Mouse (Mus musculus): ENCODE data around the gene Rnase11. TPM values are rescaled to one million over a fixed set of nuclear protein-coding genes. Genes with fewer than 3 reads are reported as not detected.

The Rnase11 gene
- total and polyA plus RNA-seq, 3 experiments, result not detected

DNA sequence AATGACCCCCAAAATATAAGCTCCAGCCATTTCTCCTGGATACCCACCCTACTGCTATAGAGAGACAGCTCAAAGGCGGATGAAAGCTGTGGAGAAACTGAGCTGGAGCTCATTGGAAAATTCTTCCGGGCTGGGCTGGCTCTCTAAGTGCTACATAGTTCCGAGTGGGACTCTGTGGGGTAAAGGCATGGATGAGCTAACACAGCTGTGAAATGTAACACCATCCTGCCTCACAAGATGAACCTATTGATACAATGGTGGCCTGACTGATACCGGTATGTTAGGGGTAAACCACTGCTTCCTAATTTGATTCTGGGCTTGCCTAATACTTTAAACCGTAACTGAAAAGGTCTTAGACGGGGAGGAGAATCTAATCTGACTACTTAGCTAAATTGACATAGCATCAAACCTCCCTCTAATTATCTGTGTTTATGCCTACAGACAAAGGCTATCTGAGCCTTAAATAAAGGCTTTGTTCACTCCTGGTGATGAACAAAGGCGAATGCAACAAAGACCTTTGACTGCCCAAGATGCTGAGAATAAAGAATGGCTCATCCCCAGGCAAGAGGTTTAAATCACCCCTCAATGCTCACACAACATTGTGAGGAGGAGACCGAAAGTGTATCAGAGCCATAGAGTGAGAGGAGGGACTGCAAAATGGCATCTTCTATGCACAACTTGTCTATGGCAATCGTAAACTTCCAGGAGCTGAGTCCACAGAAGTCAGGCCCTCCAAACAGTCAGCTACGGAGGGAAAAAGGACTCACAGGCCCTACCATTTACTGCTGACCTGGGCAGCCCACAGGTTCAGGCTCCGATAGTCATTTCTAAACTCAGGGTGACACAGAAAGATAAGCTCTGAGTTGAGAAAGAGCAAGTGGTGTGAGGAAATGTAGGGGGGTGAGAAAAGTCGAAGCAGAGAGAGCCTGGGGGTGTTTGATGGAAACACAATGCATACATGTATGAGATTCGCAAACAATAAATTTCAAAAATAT is 4.6 kb upstream of the Rnase11 start:
- Histone ChIP-seq H3K27ac (ENCODE audit: control insufficient read depth, low read depth, low read length) (no peak overlapping the region), H3K79me2 (ENCODE audit: control insufficient read depth, insufficient read depth, low read length, poor library complexity) (no peaks in the 10 kb centered on the region), H3K4me1 (ENCODE audit: control insufficient read depth in 1 of 2, insufficient read depth in 2 of 2, low read length in 2 of 2) (peaks cover 0 to 4% of the 10 kb centered on the region in 2 experiments; a peak in 1 of 4 replicates), H3K4me3 (ENCODE audit: control insufficient read depth in 1 of 2, insufficient read depth in 1 of 2, low read depth in 2 of 2, low read length in 2 of 2) (no peak overlapping the region), H3K36me3 (ENCODE audit: control insufficient read depth in 1 of 2, insufficient read depth in 2 of 2, low read length in 2 of 2) (no peaks in the 10 kb centered on the region; a peak in 1 of 4 replicates), H3K9me3 (replicated peaks; ENCODE audit: insufficient read depth, low read length) (no peaks in the 10 kb centered on the region), H3K27me3 (ENCODE audit: control insufficient read depth in 1 of 2, insufficient read depth in 2 of 2, low read length in 2 of 2) (peaks cover 0 to 6% of the 10 kb centered on the region in 2 experiments; a peak in 3 of 4 replicates), H3K9ac (ENCODE audit: control insufficient read depth, low read depth, low read length, poor library complexity, severe bottlenecking) (no peak overlapping the region)
- no peak for TF ChIP-seq NRF1 (IDR thresholded peaks at IDR 0.05; ENCODE audit: insufficient read depth, low read depth, low read length, poor library complexity, severe bottlenecking)
- no peak for TF ChIP-seq RAD21 (IDR thresholded peaks at IDR 0.05; ENCODE audit: low read depth, low read length)
- no peak for TF ChIP-seq GATA1 (IDR thresholded peaks at IDR 0.05; ENCODE audit: low read depth, low read length)
- no peak for TF ChIP-seq BHLHE40 (IDR thresholded peaks at IDR 0.05; ENCODE audit: borderline replicate concordance, low read depth, low read length)
- no peak for TF ChIP-seq JUND (IDR thresholded peaks at IDR 0.05; ENCODE audit: low read depth, low read length)
- no peak for TF ChIP-seq KAT2A (conservative IDR thresholded peaks at IDR 0.05; ENCODE audit: low read depth, low read length)
- no peak for TF ChIP-seq ZNF384 (IDR thresholded peaks at IDR 0.05; ENCODE audit: low read depth, low read length)
- no peak for TF ChIP-seq CHD1 (IDR thresholded peaks at IDR 0.05; ENCODE audit: low read depth, low read length)
- no peak for TF ChIP-seq MAFK (IDR thresholded peaks at IDR 0.05; ENCODE audit: borderline replicate concordance, low read depth, low read length)
- no peak for TF ChIP-seq ELF1 (IDR thresholded peaks at IDR 0.05; ENCODE audit: low read depth, low read length)
- no peak for TF ChIP-seq UBTF (IDR thresholded peaks at IDR 0.05; ENCODE audit: borderline replicate concordance, insufficient read depth, low read depth, low read length)
- TF ChIP-seq POLR2AphosphoS5 (IDR thresholded peaks at IDR 0.05; ENCODE audit: borderline replicate concordance, low read depth, low read length), result no peak
- TF ChIP-seq ZKSCAN1 (IDR thresholded peaks at IDR 0.05; ENCODE audit: low read depth, low read length), result no peak
- no peak for TF ChIP-seq CHD2 (IDR thresholded peaks at IDR 0.05; ENCODE audit: low read length)
- no peak for TF ChIP-seq SIN3A (IDR thresholded peaks at IDR 0.05; ENCODE audit: low read length)
- no peak for DNase-seq (ENCODE audit: low read depth, low spot score)

DNA sequence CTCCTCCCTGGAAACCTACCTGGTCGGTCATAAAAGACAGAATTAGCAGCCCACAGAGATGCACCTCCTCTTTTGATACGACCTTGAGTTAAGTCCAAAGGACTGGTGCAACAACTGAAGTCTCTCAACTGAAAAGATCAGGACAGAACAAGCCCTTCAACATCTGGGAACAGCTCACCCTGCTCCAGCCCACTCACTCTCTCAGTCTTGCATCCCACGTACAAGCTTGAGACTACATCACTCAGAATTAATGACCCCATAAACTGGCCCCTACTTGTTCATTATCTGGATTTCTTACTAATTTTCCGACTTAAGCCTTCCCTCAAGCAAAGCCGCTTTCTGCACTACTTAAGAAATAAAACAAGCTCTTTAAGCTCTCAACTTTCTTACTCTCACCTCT is 3.2 kb upstream of the Rnase11 start:
- no peak for DNase-seq (ENCODE audit: low read depth, low spot score)
- Histone ChIP-seq H3K27ac (ENCODE audit: control insufficient read depth, low read depth, low read length) (no peak overlapping the region), H3K4me3 (ENCODE audit: control insufficient read depth in 1 of 2, insufficient read depth in 1 of 2, low read depth in 2 of 2, low read length in 2 of 2) (no peak overlapping the region), H3K27me3 (ENCODE audit: control insufficient read depth in 1 of 2, insufficient read depth in 2 of 2, low read length in 2 of 2) (peaks cover 0 to 6% of the 10 kb centered on the region in 2 experiments; a peak in 3 of 4 replicates), H3K79me2 (ENCODE audit: control insufficient read depth, insufficient read depth, low read length, poor library complexity) (no peaks in the 10 kb centered on the region), H3K36me3 (ENCODE audit: control insufficient read depth in 1 of 2, insufficient read depth in 2 of 2, low read length in 2 of 2) (no peaks in the 10 kb centered on the region; a peak in 1 of 4 replicates), H3K9me3 (replicated peaks; ENCODE audit: insufficient read depth, low read length) (no peaks in the 10 kb centered on the region), H3K9ac (ENCODE audit: control insufficient read depth, low read depth, low read length, poor library complexity, severe bottlenecking) (no peak overlapping the region), H3K4me1 (ENCODE audit: control insufficient read depth in 1 of 2, insufficient read depth in 2 of 2, low read length in 2 of 2) (peaks cover 0 to 4% of the 10 kb centered on the region in 2 experiments; a peak in 1 of 4 replicates)
- TF ChIP-seq RAD21 (IDR thresholded peaks at IDR 0.05; ENCODE audit: low read depth, low read length) (no peak), CHD1 (IDR thresholded peaks at IDR 0.05; ENCODE audit: low read depth, low read length) (no peak), JUND (IDR thresholded peaks at IDR 0.05; ENCODE audit: low read depth, low read length) (no peak), EP300 (IDR thresholded peaks at IDR 0.05; ENCODE audit: low read depth in 1 of 2, low read length in 2 of 2) (no peak), SMC3 (IDR thresholded peaks at IDR 0.05; ENCODE audit: low read depth, low read length) (no peak), MYC (IDR thresholded peaks at IDR 0.05; ENCODE audit: low read depth, low read length) (no peak)

Measured in MEL (cell line).